Mouse (Mus musculus) gastrocnemius, postnatal 25 days (tissue): ENCODE data around the gene Sirt6. TPM values are rescaled to one million over a fixed set of nuclear protein-coding genes. Genes with fewer than 3 reads are reported as not detected.

Experiments used
- DNase-seq: peaks from one replicate; pipeline ENCODE4 v3.0.0; 2022
- total RNA-seq, 2 experiments: library from RNA; stranded (reverse); gene quantifications; 1 replicate in 1 of 2; 2 replicates in 1 of 2; pipeline ENCODE4 v1.2.3; 2021

Gene Sirt6
- total RNA-seq, 2 experiments from 2014 or later, result 3.8 to 5.2 TPM

- no peak for DNase-seq
Observed at GRCm38 (mm10) chr10:81595599-81595998, 32.0 kb downstream of the Sirt6 start.

- DNase-seq, result no peak
Observed at GRCm38 (mm10) chr10:81593935-81594334, 33.7 kb downstream of the Sirt6 start.

- no peak for DNase-seq
Observed at GRCm38 (mm10) chr10:81593223-81593622, 34.4 kb downstream of the Sirt6 start.

GRCm38 (mm10) chr10:81592631-81593030 is 35.0 kb downstream of the Sirt6 start:
- no peak for DNase-seq

- DNase-seq, result no peak
Observed at GRCm38 (mm10) chr10:81591846-81592245, 35.8 kb downstream of the Sirt6 start.

GRCm38 (mm10) chr10:81588739-81589138 is 38.9 kb downstream of the Sirt6 start:
- no peak for DNase-seq

- DNase-seq, result no peak
Observed at GRCm38 (mm10) chr10:81583347-81583746, 44.2 kb downstream of the Sirt6 start.

- no peak for DNase-seq
Observed at GRCm38 (mm10) chr10:81580441-81581070, 47.0 kb downstream of the Sirt6 start.

- DNase-seq, result no peak
Observed at GRCm38 (mm10) chr10:81579967-81580366, 47.6 kb downstream of the Sirt6 start.

GRCm38 (mm10) chr10:81575695-81576094 is 51.9 kb downstream of the Sirt6 start:
- no peak for DNase-seq

GRCm38 (mm10) chr10:81575208-81575631 is 52.4 kb downstream of the Sirt6 start:
- peak; percentile 61 for DNase-seq

GRCm38 (mm10) chr10:81574081-81575056 is 53.2 kb downstream of the Sirt6 start, which contains the start of gene Tle2:
Gene Tle2, plus strand, starts transcription at chr10:81574561.
- DNase-seq, result no peak

GRCm38 (mm10) chr10:81572975-81573374 is 54.6 kb downstream of the Sirt6 start:
- peak; percentile 73 for DNase-seq

- DNase-seq, result no peak
Observed at GRCm38 (mm10) chr10:81572133-81572671, 55.4 kb downstream of the Sirt6 start.

Other genes starting within 250 kb of the Sirt6 start
- 10 to 100 TPM; 13.5 to 14.0 TPM for gene Fzr1, start 249.3 kb downstream of the Sirt6 start, total RNA-seq
- 10 to 100 TPM; 41.1 to 41.2 TPM for gene Dohh, start 243.4 kb downstream of the Sirt6 start, total RNA-seq
- gene Gm48551, start 243.3 kb downstream of the Sirt6 start, total RNA-seq, result 1 to 10 TPM in 1 of 2 experiments, under 1 TPM in 1; 0.78 to 1.0 TPM
- under 1 TPM in 1 of 2 experiments, not detected in 1; 0.59 TPM for gene Gm48552, start 238.8 kb downstream of the Sirt6 start, total RNA-seq
- under 1 TPM in 1 of 2 experiments, not detected in 1; 0.67 TPM for gene Smim24, start 234.7 kb downstream of the Sirt6 start, total RNA-seq
- 100 to 1,000 TPM; 215 to 268 TPM for gene Nfic, start 172.2 kb downstream of the Sirt6 start, total RNA-seq
- under 1 TPM in 1 of 2 experiments, not detected in 1; 0.24 TPM for gene Celf5, start 145.1 kb downstream of the Sirt6 start, total RNA-seq
- 10 to 100 TPM; 34.2 to 47.8 TPM for gene Ncln, start 131.4 kb downstream of the Sirt6 start, total RNA-seq
- under 1 TPM; 0.99 to 1.00 TPM for gene S1pr4, start 127.7 kb downstream of the Sirt6 start, total RNA-seq
- gene Gna15, start 103.6 kb downstream of the Sirt6 start, total RNA-seq, result under 1 TPM; 0.36 to 0.62 TPM
- gene Gna11, start 82.6 kb downstream of the Sirt6 start, total RNA-seq, result 10 to 100 TPM; 24.8 to 25.9 TPM
- gene Aes, start 68.3 kb downstream of the Sirt6 start, total RNA-seq, result 100 to 1,000 TPM; 845 to 891 TPM
- 1 to 10 TPM; 5.3 to 6.2 TPM for gene Tle2, start 53.2 kb downstream of the Sirt6 start, total RNA-seq
- 1 to 10 TPM; 3.9 to 6.8 TPM for gene Tle6, start 26.7 kb downstream of the Sirt6 start, total RNA-seq
- gene BC025920, start 21.5 kb downstream of the Sirt6 start, total RNA-seq, result 1 to 10 TPM; 1.8 to 2.5 TPM
- gene Ankrd24, start 743 bp upstream of the Sirt6 start, total RNA-seq, result 1 to 10 TPM; 5.9 to 9.5 TPM
- 1 to 10 TPM in 1 of 2 experiments, under 1 TPM in 1; 0.87 to 1.3 TPM for gene Gm10778, start 21.3 kb upstream of the Sirt6 start, total RNA-seq
- 1 to 10 TPM; 4.8 to 5.2 TPM for gene Zfp433, start 77.0 kb upstream of the Sirt6 start, total RNA-seq
- gene Gm3055, start 143.4 kb upstream of the Sirt6 start, total RNA-seq, result under 1 TPM; 0.13 to 0.51 TPM
- gene Gm4767, start 184.4 kb upstream of the Sirt6 start, total RNA-seq, result under 1 TPM; 0.64 to 0.87 TPM
- 1 to 10 TPM; 1.7 to 2.0 TPM for gene Gm32687, start 236.1 kb upstream of the Sirt6 start, total RNA-seq